Mouse (Mus musculus) spleen, adult 12 weeks (tissue): ENCODE measurements around the gene Vezf1.
A peak's percentile ranks its signal among the peaks of the same experiment; 100 is the strongest.
"Not testable (repeated sequence)": the region's sequence is repeated elsewhere in the genome, so short reads cannot be mapped to it uniquely, and the experiment has no call there.

Experiments used
- DNase-seq: peaks from one replicate; pipeline ENCODE4 v3.0.0; 2022; ENCODE audit warnings: low spot score

The Vezf1 gene

DNA sequence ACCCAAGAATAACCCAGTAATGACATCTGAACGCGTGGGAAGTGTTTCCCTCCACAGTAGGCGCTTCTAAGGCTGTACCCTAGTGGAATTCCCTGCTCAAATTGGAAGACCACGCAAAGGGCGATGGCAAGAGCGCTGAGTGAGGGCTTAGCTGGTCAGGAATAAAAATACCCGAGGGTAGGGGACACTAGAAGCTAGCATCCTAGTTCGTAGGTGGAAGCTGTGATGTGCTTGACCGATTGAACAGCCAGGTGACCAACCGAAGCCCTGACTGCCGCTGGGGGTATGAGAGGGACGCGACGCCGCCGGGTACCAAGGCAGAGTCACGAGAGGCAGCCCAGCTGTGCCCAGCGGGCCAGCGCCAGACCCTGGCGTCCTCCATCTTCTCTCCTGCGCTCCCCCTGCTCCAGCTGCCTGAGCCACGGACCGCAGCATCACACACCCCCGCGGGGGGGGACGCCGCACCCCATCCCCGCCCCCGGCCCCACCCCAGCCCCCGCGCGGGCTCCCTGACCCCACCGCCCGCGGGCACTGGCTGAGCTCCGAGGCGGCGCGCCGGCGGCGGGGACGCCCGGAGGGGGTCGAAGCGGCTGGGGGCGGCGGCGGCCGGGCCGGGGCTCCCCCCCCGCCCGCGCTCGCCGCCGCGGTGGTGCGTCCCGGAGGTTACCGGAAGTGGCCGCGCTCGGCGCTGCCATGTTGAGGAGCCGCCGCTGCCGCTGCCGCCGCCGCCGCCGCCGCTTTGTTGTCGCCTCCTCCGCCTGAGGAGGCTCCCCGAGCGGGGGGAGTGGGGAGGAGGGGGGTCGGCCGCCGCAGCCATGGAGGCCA is at the start of gene Vezf1:
Gene Vezf1, plus strand, starts transcription at position 694 of the 825 bp plus-strand sequence.
- DNase-seq, result peak; percentile 72

DNA sequence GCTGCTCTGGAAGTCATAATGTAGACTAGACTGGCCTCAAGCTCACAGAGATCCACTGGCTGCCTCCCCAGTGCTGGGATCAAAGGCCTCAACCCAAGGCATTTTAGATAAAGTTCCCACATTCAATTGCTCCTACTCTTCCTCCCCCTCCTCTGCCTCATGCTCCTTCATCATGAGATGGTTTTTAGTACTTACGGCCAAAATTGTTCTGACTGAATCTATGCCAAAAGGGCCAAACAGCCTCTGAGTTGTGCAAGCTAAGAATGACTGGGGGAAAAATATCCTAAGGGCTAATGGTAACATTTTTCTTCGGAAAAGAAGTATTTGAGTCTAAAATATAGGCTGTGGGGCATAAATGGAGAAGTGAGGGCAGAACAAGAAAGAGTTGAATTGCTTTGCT is 44.1 kb upstream of the Vezf1 start:
- no peak for DNase-seq

DNA sequence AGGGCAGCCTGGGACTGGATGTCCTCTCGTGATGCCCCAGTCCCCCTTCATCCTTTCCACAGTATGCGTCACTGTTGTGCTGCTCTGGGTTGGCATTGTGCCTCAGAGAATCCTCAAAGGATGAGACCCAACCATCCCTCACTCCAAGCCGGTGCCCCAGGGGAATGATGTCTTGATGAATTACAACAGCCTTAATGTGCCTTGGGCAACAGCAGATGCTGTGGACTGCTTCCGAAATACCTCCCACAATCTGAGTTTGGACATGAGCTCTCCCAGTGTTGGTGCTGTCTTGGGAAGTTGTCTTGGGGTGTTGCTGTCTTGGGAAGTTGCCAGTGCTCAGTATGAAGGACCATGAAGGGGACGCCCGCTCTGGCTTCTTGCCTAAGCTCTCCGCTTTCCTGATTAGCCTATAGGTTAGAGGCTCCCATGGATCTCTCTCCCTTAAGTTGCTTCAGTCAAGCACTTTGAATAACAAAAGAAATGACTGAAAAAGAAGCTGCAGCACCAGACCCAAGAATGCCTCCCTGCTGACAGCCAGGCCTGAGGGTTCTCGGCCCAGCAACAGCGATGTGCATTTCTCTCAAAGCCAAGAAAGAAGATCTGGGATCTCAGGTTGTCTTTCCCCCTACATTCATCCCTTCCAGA is 40.6 kb upstream of the Vezf1 start:
- DNase-seq, result no peak

DNA sequence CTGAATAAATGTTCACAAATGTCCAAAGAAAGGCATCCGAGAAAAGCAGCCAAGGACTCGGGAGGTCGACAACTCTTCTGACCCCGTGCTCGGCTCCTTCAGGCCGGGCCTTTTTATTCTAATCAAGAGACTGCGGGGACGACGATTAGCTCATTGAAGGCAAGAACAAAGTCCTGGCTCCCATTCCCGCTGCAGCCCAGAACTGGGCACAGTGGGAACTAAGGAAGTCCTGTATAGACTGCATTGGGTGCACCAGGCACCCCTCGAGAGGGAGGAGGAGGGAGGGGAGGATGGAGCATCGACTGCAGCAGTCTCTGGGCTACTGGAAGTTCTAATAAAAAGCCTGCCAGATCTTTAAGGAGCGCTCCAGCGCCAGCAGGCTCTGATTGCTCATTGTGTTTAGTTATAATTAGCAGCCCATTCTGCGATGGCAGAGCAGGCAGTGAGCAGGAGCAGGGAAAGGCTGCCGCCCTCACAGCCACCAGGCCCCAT is 39.8 kb upstream of the Vezf1 start:
- no peak for DNase-seq

DNA sequence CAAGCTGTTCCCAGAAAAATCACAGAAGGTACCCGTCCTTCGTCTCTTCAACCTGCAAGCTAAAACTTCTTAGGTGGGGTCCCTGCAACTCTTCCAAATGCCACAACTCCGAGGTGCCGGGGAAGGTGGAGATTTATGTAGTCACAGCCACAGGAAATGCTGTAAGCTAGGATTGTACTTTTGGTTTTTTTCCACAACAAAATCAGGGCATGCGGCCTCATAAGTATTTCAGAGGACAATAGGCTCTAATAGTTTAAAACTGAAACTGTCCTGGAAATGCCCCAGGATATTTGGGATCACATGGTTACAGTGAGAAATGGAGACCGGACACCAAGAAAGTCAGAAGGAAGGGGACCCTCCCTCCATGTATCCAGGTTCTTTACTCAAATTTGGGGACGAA is 37.9 kb upstream of the Vezf1 start:
- no peak for DNase-seq

DNA sequence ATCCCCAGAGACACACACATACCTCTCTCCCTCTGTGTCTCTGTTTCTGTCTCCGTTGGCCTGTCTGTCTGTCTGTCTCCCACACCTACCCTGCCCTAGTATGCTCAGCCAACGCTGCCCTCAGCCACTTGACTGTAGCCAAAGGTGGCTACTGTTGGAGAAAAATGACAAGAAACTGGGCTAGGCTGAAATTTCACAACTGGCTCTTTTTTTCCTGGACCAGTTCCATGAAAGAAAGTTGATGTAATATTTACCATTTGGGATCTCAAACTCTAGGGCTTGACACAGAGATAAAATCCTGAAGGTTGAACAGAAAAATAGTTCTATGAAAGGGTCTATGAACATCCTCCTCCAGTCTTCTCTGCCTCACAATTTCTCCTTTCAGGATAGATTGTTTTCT is 37.2 kb upstream of the Vezf1 start:
- no peak for DNase-seq

DNA sequence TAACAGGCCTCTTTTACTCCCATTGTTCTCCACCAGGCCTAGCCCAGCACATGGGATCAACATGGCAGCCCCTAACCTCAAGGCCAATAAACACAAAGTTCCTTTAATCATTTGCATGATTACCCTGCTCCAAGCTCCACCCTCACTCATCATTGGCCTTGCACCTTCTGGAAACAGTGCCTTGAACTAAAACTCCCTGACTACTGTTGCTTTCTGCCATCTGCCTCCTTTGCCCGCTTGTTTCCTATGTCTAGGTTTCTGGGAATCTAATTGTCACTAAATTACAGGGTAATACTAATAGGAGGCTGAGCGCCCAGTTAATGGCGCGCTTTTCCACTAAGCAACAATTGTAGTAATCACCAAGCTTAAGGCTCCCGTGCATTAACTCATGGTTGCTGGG is 36.3 kb upstream of the Vezf1 start:
- no peak for DNase-seq

DNA sequence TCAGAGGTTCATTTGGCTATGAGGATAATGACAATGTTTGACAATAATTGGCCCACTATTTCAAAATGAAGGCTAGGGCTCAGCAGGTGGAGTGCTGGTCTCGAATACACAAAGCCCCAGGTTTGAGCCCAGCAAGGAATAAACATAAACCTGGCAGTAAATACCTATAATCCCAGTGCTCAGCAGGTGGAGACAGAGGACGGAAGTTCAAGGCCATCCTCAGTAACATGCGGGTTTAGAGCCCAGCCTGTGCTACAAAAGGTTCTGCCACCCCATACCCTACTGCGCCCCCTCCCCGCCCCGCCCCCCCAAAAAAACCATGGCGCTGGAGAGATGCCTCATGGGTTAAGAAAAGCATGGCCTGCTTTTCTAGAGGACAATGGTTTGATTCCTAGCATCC is 32.1 kb upstream of the Vezf1 start:
- DNase-seq, result no peak

DNA sequence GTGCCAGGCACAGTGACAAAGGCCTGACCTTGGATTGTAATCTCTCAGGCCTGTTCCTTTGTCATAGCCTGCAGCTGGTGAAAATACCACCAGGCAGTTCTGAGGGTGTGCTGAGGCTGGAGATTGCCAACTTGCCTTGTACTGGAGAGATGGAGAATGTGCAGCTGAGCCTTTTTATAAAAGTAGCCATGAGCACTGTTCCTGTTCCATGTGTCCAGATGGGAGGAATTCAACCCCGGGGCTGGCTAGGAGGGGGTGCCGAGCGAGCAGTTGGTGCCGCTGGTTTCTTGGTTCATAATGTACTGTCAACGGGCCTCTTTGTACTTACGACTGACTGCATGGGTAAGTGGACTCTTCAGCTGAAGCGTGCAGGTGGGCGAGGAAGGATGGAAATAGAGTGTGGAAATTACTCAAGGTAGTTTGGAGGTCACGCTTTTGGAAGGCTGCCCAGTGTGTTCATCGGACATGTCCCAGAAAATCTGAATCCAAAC is 31.3 kb upstream of the Vezf1 start:
- DNase-seq, result no peak

DNA sequence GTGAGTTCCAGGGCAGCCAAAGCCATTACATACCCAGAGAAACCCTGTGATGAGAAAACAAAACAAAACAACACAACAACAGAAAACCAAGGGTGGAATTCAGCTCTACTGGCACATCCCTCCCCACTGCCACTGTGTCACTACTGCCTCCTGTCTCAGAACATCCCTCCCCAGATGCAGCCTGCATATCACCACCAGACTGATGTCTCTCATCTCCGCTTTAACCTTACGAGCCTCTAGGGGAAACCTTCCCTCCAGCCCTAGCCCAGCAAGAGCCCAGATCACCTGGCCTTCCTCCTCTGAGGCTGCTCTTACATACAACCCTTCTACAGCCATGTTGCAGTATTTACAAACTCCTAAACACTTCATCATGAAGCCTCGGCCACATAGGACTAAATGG is 30.7 kb upstream of the Vezf1 start:
- no peak for DNase-seq

DNA sequence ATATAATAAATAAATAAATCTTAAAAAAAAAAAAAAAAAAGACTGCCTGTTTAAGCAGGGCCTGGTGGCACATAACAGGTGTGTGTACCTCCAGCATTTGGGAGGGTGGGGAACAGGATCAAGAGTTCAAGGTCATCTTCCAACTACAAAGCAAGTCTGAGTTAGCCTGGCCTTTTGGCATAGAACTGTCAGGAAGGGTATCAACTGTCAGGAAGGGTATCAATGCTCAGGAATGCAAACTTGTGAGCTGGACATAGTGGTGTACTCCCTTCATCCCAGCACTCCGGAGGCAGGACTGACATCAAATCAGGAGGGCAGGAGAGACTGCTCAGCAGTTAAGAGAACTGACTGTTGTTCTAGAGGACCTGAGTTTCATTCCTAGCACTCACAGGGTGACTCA is 29.0 kb upstream of the Vezf1 start:
- DNase-seq, result no peak

DNA sequence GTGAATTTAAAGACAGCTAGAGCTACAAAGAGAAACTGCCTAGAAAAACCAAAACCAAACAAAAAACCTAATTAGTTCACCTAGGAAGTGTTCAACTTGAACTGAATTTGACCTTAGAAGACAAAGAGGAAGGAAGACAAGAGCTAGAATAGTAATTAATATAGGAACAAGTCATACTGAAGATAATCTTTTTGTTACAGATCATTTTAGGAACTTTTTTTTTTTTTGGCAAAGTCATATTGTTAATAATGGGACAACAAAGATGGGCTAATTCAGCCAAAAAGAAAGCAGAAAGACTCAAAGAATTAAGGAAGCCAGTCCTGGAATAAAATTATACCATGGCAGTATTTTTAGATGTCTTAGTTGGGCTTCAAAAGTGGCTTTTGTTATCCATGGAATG is 23.8 kb upstream of the Vezf1 start:
- no peak for DNase-seq

DNA sequence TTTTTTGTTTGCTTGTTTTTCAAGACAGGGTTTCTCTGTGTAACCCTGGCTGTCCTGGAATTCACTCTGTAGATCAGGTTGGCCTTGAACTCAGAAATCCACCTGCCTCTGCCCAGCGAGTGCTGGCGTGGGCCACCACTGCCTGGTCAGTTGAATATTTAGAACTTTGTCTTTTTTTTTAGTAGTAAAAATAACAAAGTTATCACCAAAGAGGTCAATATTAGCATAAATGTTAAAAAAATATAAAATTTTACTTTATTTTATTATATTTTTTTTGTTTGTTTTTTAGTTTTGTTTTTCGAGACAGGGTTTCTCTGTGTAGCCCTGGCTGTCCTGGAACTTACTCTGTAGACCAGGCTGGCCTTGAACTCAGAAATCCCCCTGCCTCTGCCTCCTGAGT is 22.9 kb upstream of the Vezf1 start:
- DNase-seq, result not testable (repeated sequence)

DNA sequence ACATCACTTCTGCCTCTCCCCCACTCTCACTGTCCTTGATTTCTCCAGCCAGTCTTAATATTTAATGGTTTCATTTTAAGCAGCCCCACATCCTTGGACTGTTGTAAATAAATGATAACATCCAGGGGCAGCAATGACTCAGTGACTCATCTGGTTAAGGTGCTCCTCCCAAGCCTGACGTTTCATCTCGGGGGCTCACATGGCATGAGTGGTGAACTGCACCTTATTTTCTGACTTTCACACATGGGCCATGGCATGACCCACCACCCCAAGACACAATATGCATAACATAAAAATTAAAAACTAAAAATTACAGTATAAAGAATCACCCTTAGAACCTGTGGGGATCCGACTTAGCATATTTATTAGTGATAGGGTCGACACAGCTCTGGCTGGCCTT is 22.2 kb upstream of the Vezf1 start:
- peak; percentile 28 for DNase-seq

DNA sequence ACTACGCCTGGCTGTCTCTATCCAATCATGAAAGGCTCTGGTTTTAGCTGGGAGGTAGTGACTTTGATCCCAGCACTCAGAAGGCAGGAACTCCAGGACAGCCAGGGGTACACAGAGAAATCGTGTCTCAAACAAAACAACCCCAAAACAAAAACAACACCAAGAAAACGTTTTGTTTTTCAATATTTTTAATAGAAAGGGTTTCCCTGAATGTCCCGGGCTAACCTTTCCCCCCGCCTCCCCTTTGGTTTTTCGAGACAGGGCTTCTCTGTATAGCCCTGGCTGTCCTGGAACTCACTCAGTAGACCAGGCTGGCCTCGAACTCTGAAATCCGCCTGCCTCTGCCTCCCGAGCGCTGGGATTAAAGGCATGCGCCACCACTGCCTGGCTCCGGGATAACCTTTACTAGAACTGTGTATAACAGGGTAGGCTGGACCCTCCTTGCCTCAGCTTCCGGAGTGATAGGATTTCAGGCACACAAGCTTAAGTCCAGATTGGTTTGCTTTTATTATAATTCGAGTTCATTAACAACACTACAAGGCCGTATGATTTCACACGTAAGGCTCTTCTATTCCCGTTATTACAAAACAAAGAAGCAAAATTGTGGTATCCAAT is 21.6 kb upstream of the Vezf1 start:
- DNase-seq, result peak; percentile 53

DNA sequence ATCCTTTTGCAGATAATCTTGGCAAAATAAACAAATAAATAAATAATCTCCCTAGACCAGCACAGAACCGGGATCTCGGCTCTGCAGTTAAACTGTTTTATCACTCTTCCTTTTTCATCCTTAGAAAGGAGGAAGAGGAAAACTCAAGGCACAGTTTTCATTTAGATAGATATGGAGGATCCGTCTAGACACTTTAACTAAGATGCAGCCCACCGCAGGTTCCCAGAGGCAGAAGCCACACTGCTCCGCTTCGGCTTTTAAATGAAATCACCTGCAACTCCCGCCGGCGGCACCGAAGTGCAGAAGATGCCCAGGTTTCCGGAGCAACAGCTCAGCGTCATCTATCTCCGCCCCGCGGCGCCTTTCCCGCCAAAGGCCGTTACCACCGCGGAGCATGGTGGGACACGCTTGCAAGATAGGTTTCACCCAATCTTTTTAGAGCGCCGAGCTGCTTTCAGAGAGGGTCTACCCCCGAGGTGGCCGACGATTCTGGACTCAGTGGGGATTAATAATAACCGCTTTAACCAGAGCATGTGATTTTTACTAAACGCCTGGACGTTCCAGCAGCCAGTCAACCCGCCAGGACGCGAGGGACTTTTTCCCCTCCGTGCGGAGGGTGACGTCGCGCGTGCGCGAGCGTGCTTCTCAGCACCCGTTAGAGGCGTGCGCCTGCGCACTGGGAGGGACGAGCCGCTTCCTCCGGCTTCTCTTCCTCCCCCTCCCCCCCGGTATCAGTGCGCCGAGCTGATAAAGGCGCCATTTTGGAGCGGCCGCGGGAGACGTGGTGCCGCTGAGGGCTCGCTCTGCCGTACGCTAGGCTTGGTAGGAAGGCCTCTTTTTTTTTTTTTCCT is 20.9 kb upstream of the Vezf1 start, which contains the start of gene Srsf1:
Gene Srsf1, plus strand, starts transcription at position 430 of the 851 bp plus-strand sequence.
- peak; percentile 97 for DNase-seq

DNA sequence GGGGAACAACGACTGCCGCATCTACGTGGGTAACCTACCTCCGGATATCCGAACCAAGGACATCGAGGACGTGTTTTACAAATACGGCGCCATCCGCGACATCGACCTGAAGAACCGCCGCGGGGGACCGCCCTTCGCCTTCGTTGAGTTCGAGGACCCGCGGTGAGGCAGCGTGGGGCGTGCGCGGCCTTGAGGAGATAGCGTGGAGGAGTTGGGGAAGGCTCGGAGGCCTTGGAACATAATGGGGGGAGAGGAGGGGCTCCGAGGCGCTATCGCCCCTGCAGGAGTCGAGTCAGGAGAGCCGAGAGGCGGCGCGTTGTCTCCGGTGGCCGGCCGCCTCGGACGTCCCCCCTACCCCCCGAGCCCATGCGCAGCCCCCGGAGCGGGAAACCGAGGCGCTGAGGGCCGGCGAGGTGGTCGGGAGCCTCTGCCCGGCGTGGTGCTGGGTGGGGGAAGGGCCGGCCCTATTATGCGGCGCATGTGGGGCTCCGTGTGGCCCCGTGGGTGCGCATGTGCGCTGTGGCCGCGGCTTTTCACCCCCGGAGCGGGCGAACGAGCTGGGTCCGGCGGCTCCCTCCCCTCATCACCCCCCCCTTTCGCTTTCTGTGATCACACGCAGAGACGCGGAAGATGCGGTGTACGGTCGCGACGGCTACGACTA is 20.1 kb upstream of the Vezf1 start:
- DNase-seq, result peak; percentile 62

DNA sequence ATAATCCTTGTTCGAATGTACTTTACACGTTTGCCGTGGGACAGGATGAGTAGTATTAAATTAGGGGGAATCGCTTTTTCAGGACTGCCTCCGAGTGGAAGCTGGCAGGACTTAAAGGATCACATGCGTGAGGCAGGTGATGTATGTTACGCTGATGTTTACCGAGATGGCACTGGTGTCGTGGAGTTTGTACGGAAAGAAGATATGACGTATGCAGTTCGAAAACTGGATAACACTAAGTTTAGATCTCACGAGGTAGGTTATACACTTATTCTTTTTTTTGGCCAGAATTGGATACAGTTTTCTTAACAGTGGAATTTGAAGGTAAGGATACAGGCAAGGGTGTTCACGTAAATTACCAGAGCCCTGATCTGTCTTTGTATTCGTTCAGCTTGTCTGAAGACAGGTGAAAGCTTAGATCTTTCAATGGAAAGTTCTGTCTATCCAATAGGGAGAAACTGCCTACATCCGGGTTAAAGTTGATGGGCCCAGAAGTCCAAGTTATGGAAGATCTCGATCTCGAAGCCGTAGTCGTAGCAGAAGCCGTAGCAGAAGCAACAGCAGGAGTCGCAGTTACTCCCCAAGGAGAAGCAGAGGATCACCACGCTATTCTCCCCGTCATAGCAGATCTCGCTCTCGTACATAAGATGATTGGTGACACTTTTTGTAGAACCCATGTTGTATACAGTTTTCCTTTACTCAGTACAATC is 19.0 kb upstream of the Vezf1 start:
- DNase-seq, result peak; percentile 13

DNA sequence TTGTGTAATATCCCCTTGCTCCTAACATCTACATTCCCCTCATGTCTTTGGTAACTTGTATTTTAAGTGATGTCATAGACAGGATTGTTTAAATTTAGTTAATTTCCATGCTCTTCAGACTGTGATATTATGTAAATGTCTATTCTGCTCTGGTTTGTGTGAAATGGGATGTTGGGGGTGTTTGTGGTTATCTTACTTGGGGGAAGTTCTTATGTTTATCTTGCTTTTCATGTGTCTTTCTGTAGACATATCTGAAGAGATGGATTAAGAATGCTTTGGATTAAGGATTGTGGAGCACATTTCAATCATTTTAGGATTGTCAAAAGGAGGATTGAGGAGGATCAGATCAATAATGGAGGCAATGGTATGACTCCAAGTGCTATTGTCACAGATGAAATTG is 18.3 kb upstream of the Vezf1 start:
- no peak for DNase-seq

DNA sequence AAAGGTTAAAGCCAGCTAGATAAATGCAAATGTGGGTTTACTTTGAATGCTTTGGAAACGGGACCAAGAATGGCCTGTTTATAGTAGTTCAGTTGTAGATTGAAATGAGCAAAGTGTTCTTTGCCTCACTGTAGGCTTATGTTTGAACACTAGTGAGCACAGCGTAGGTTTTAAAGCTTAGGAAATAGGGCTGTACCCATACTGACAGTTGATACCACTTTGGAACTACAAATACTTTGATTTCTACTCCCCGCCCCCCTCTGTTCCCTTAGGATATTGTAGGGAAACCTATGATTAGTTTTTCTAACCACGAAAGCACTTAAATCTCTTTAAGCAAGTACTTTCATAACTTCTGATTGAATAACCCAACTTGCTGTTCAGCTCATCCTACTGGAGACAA is 15.4 kb upstream of the Vezf1 start:
- no peak for DNase-seq

DNA sequence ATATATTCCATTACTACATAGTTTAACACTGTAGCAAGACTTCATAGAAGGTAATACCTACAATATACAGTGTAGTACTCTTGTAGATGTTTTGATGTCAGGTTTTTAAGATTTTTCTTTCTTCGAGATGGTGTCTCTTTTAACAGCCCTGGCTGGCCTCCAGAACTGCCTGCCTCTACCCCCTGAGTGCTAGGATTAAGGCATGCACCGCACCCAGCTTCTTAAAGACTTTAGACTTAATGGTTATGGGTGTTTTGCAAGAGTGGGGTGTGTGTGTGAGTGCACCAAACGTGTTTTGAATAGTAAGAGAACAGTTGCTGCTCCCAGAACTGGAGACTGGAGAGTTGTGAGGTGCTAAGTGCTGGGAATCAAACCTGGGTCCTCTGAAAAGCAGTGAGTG is 14.3 kb upstream of the Vezf1 start:
- DNase-seq, result no peak
